Mouse (Mus musculus): ENCODE measurements around the gene Slc12a9.

- no peak for TF ChIP-seq CTCF (IDR thresholded peaks at IDR 0.05; ENCODE audit: control insufficient read depth, insufficient read depth, low read length)
- TF ChIP-seq POLR2A (IDR thresholded peaks at IDR 0.05; ENCODE audit: borderline replicate concordance, control insufficient read depth, low read depth, low read length), result no peak
Observed at GRCm38 (mm10) chr5:137347856-137348255, 14.5 kb upstream of the Slc12a9 start.
